Comparison of ENCODE assay signal across 27 mouse cellular contexts in the genomic region with DNA sequence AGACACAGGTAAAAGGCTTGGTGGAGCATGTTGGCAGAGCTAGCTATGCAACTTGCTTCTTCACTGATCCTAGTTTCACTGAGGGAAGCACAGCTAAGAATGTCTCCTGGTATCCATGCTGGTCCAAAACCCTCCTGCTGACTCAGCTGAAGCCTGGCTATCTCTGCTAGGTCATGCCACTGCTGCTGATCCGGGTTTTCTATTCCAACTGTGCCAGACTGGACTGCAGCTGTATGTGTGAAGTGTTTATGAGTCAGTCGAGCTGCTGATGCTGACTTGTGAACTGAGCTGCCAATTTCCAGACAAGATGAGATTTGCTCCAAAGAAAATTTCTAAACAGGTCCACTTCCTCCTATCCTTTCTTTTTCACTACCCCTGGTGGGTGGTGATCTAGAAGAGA.
"Had no signal": no experiment of that assay in that cellular context is flagged by ENCODE, and none has a peak within 500 bp of the region (broad histone marks: within the 10 kb centered on the region; RNA-seq: fewer than 3 reads in every experiment).

No protein-coding gene starts in this region.

- H3K4me3 ChIP-seq: embryonic facial prominence, embryonic 10.5 days; embryonic facial prominence, embryonic 12.5 days; embryonic facial prominence, embryonic 13.5 days; embryonic facial prominence, embryonic 15.5 days; erythroblast, embryonic 14.5 days; forebrain, embryonic 10.5 days; forebrain, embryonic 12.5 days; forebrain, embryonic 13.5 days; forebrain, embryonic 15.5 days; gastrocnemius, adult 2 months; heart, adult 2 months had no signal

- H3K9ac ChIP-seq: embryonic facial prominence, embryonic 12.5 days; embryonic facial prominence, embryonic 13.5 days; embryonic facial prominence, embryonic 15.5 days; forebrain, embryonic 12.5 days; forebrain, embryonic 13.5 days; forebrain, embryonic 15.5 days; forebrain, postnatal 0 days had no signal

- DNase-seq: cerebellum, adult 9-10 months; cerebellum, adult 9-11 months; cerebellum, postnatal 10 days; cerebellum, postnatal 14 days; cerebellum, postnatal 25 days; cerebellum, postnatal 36 days; embryo, embryonic 11 days; forebrain, postnatal 0 days; gastrocnemius, adult 2 months; gastrocnemius, postnatal 10 days; gastrocnemius, postnatal 14 days; gastrocnemius, postnatal 25 days; gastrocnemius, postnatal 36 days; heart, adult 11 months; heart, adult 18-20 months; heart, adult 2 months had no signal

- H3K27ac ChIP-seq: embryonic facial prominence, embryonic 10.5 days; embryonic facial prominence, embryonic 12.5 days; embryonic facial prominence, embryonic 13.5 days; embryonic facial prominence, embryonic 15.5 days; forebrain, embryonic 10.5 days; forebrain, embryonic 12.5 days; forebrain, embryonic 13.5 days; forebrain, embryonic 15.5 days; gastrocnemius, adult 2 months; heart, adult 2 months had no signal

- H3K27me3 ChIP-seq: embryonic facial prominence, embryonic 12.5 days; embryonic facial prominence, embryonic 13.5 days; embryonic facial prominence, embryonic 15.5 days; forebrain, embryonic 12.5 days; forebrain, embryonic 13.5 days; forebrain, embryonic 15.5 days had no signal

- ATAC-seq: forebrain, embryonic 13.5 days; forebrain, embryonic 14.5 days; forebrain, embryonic 15.5 days; forebrain, embryonic 16.5 days; forebrain, postnatal 0 days had no signal

- H3K4me2 ChIP-seq: embryonic facial prominence, embryonic 12.5 days; embryonic facial prominence, embryonic 13.5 days; embryonic facial prominence, embryonic 15.5 days; forebrain, embryonic 12.5 days; forebrain, embryonic 13.5 days; forebrain, embryonic 15.5 days had no signal

- H3K36me3 ChIP-seq: embryonic facial prominence, embryonic 10.5 days; embryonic facial prominence, embryonic 12.5 days; embryonic facial prominence, embryonic 13.5 days; embryonic facial prominence, embryonic 15.5 days; forebrain, embryonic 10.5 days; forebrain, embryonic 12.5 days; forebrain, embryonic 15.5 days had no signal

- H3K9me3 ChIP-seq: embryonic facial prominence, embryonic 10.5 days; embryonic facial prominence, embryonic 12.5 days; embryonic facial prominence, embryonic 13.5 days; embryonic facial prominence, embryonic 15.5 days; forebrain, embryonic 10.5 days; forebrain, embryonic 12.5 days; forebrain, embryonic 13.5 days; forebrain, embryonic 15.5 days had no signal

- H3K4me1 ChIP-seq: embryonic facial prominence, embryonic 12.5 days; embryonic facial prominence, embryonic 13.5 days; embryonic facial prominence, embryonic 15.5 days; forebrain, embryonic 10.5 days; forebrain, embryonic 12.5 days; forebrain, embryonic 13.5 days; forebrain, embryonic 15.5 days had no signal
